Mouse (Mus musculus): ENCODE measurements around the gene Krt80.

Gene Krt80

GRCm38 (mm10) chr15:101374879-101375278, 4.9 kb upstream of the Krt80 start:
- no peak for DNase-seq (ENCODE audit: low read depth)

- no peak for DNase-seq (ENCODE audit: low read depth)
Observed at GRCm38 (mm10) chr15:101373286-101373898, 3.4 kb upstream of the Krt80 start.

DNA sequence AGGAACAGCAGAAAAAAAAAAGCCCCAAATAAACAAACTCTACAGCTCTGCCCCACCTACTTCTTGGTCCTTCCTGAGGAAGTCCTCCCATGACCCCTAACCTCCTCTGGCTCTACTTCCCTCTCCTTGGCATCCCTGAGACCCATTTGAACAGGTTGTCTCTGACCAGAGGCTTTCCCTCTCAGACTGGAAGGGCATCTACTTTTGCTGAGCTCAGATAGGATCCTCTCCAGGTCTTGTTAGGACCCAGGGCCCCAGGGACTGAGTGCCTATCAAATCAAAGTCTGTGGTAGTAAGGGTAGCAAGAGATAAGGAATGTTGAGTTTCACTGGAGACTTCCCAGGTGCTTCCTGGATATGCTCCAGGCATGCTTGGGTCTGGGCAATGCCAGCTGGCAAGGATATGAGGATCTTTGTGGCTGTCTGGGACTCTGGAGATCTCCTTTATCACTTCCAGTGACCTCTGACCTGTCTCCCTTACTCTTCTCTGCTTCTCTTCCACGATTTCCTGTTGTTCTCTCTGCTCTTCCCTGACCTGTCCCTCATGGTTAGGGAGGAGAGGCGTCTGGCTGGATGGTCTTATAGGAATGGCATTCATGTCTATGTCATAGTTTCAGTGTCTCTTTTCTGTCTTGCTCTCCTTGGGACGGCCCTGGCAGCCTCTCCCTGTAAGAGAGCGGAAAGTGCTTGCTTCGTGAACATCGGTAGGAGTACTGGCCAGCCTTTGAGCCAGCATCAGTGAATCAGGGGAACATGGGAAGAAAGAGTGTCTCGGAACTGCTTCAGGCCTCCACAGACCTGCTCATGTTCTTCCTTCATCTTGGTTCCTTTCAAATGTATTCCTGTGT, 2.4 kb upstream of the Krt80 start:
- no peak for DNase-seq (ENCODE audit: low read depth)

DNA sequence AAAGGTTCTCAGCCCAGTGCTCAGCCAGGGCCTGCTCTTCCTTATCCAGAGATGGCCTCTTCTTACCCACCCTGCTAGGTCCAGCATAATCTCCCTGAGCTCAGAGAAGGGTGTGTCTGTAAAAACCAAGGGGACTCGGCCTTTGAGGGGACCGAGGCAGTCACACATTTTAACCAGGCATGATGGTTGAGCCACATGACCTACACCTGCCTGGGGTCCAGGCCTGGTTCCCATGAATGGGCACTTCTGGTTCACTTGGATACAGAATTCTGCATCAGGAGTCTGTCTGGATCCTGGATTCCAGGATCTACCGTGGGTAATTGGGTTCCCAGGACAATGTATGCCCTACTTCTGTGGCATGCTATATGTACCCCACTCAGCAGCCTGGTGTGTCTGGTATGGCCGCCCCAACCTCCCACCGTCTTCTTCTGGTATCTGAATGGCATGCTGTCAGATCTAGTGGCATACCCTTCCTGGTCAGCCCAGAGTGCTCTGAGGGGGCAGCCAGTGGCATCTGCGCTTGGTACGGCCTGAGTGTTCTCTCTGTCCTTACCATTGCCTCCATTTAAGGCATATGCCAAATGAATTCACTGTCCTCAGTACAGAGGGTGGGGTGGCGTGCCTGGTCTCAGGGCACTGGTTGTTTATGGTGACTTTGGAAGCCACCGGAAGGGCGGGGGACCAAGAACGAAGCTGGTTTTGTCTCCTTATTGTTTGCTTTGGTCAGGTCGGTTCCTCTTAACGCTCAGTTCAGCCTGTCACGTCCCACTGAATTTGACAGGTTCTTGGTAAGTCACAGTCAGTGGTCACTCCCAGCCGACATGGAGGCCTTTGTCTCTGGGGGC, 1.4 kb upstream of the Krt80 start:
- DNase-seq (ENCODE audit: low read depth): no peak

GRCm38 (mm10) chr15:101369382-101370100, 421 bp downstream of the Krt80 start:
- DNase-seq (ENCODE audit: low read depth): no peak

- DNase-seq (ENCODE audit: low read depth): peak; percentile 78
Observed at GRCm38 (mm10) chr15:101368502-101369381, 1.2 kb downstream of the Krt80 start.

- no peak for DNase-seq (ENCODE audit: low read depth)
Observed at GRCm38 (mm10) chr15:101368015-101368414, 1.9 kb downstream of the Krt80 start.

- DNase-seq (ENCODE audit: low read depth): no peak
Observed at GRCm38 (mm10) chr15:101367497-101367896, 2.5 kb downstream of the Krt80 start.

- no peak for DNase-seq (ENCODE audit: low read depth)
Observed at GRCm38 (mm10) chr15:101366926-101367325, 3.0 kb downstream of the Krt80 start.

- DNase-seq (ENCODE audit: low read depth): no peak
Observed at GRCm38 (mm10) chr15:101366482-101366881, 3.5 kb downstream of the Krt80 start.

DNA sequence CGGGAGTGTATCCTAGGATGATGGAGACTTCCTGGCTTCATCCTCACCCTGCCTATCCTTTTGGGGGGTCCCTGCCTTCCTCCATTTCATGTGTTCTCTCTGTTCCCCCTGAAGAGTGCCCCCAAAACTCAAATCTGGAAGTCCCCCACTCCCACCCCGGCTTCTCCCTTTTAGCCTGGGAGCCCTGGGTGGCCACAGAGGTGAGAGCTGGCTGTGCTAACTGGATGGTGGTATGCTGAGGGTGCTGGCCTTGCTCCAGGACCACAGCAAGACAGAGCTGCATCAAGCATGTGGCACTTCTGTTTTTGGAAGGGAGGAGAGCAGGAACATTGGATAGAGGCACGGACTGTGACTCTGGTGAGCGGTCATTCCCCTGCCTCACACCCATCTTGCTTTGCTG, 4.2 kb downstream of the Krt80 start:
- DNase-seq (ENCODE audit: low read depth): no peak

DNA sequence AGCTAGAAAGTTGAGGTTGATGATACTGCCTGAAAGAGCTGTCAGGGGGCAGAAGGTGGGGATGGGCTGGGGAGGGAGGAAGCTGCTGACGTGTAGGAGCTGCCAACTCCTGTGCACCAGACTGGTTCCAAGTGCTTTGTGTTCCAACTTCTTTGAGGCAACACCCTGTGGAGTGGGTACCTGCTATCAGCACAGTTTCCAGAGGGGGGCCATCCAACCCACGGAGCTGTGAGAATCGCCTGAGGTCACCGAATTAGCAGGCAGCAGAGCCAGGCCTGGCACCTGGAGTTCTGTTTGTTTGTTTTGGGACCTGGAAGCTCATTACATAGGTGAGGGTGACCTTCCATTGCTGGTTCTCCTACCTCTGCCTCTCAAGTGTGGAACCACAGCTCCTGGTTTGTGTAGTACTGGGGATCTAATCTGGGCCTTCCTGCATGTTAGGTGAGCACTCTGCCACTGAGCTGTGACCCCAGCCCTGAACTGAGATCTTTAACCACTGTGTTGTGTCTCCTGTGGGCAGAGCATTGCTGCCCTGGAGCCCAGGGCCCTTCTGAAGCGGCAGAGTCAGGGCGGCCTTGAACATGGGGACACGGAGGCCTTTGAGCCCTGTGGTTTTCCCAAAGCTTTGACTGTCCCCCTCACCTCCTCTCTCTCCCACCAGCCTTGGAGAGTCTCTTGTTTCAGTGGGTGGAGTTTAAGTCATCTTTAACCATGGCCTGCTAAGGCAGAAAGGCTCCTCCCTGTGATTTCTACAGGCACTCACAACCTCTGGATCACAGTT, 4.9 kb downstream of the Krt80 start:
- DNase-seq (ENCODE audit: low read depth): no peak

GRCm38 (mm10) chr15:101364425-101364824, 5.5 kb downstream of the Krt80 start:
- DNase-seq (ENCODE audit: low read depth): no peak

DNA sequence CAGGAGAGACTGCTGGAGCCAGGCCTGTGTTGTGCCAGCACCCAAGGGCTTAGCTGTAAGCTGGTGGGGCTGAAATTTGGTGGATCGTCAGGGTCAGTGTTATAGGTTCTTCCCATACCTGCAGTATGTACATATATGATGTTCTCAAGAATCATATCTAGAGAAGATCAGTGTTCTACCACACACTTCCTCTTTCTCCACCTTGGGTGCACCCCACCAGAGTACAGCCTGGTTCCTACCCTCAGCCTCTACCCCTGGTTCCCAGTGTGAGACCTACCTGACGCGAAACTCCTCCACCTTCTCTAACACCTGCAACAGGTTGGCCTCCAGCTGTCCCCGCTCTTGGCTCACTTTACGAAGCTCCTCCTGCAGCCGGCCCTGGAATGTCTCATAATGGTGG, 6.0 kb downstream of the Krt80 start:
- no peak for DNase-seq (ENCODE audit: low read depth)

DNA sequence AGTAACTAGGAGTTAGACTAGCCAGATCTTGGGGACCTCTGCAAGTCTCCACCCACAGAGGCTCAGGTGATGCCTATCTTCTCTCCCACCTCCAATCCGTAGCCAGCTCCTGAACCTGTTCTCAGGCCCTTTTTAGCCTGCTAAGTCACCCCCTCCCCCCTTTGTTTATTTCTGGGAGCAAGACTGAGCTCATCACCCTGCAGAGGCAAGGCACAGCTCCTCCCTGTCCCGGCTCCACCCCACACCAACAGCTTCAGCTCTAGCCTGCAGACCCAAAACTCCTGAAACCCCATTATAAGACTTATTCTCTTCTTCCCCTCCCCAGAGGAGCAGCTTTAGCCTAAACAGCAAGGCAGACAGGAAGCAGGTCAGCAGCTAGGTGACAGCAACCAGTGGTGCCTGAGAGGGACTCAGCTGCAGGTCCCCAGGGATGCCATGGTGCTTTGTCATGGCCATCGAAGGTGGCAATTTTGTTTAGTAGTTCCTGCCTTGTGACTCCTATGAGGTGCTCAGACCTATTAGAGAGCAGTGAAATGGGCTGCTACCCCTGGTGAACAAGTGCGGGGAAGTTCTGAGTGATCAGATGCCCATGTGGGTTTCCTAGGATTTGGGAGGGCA, 7.5 kb downstream of the Krt80 start:
- no peak for DNase-seq (ENCODE audit: low read depth)

- DNase-seq (ENCODE audit: low read depth): no peak
Observed at GRCm38 (mm10) chr15:101355382-101355786, 14.6 kb downstream of the Krt80 start.

- DNase-seq (ENCODE audit: low read depth): no peak
Observed at GRCm38 (mm10) chr15:101352706-101353465, 17.1 kb downstream of the Krt80 start.

- DNase-seq (ENCODE audit: low read depth): no peak
Observed at GRCm38 (mm10) chr15:101352047-101352446, 17.9 kb downstream of the Krt80 start.

Data from fibroblast of lung, adult 2 months (primary cell).